Mouse (Mus musculus) embryonic facial prominence, embryonic 10.5 days (tissue): ENCODE measurements around the gene Kansl1l. TPM values are rescaled to one million over a fixed set of nuclear protein-coding genes. Genes with fewer than 3 reads are reported as not detected.
A peak's percentile ranks its signal among the peaks of the same experiment; 100 is the strongest.

ENCODE experiments used
- DNase-seq: peaks from one replicate; pipeline ENCODE4 v3.0.0-alpha.2; 2017; ENCODE audit warnings: low spot score
- H3K27ac ChIP-seq: fragments of 300-500 bp; sonication (generic); replicated peaks from 2 replicates; pipeline ENCODE4 v1.5.1; 2016; ENCODE audit warnings: mild to moderate bottlenecking
- H3K27me3 ChIP-seq: fragments of 300-500 bp; sonication (generic); replicated peaks from 2 replicates; pipeline ENCODE4 v1.6.1; 2016; ENCODE audit warnings: low read depth, mild to moderate bottlenecking; ENCODE audit not compliant: poor library complexity, severe bottlenecking
- H3K36me3 ChIP-seq: fragments of 300-500 bp; sonication (generic); replicated peaks from 2 replicates; pipeline ENCODE4 v1.6.1; 2016; ENCODE audit warnings: mild to moderate bottlenecking, moderate library complexity
- H3K4me1 ChIP-seq: fragments of 300-500 bp; sonication (generic); 2 replicates; pipeline ENCODE4 v1.6.1; 2016
- H3K4me3 ChIP-seq: fragments of 300-500 bp; sonication (generic); 2 replicates; pipeline ENCODE4 v1.5.1; 2016; ENCODE audit warnings: mild to moderate bottlenecking, moderate library complexity
- H3K9me3 ChIP-seq: fragments of 300-500 bp; sonication (generic); 2 replicates; pipeline ENCODE4 v1.6.1; 2016; ENCODE audit warnings: mild to moderate bottlenecking
- WGBS: fragments of 180-500 bp; shearing (Covaris S2); methylation state at CpG from one replicate; pipeline ENCODE4 v1.1.7; 2016; 5-methylcytosine and 5-hydroxymethylcytosine counted together
- polyA plus RNA-seq: library from polyadenylated mRNA; unstranded; fragments of >200 nt; fragmentation: Nextera tagmentation; extraction: Ambion mirVana; gene quantifications from 2 replicates; pipeline ENCODE4 v1.2.1, GENCODE M21; 2016

Kansl1l gene
- polyA plus RNA-seq, 1 experiment from 2014 or later: 9.3 TPM

DNA sequence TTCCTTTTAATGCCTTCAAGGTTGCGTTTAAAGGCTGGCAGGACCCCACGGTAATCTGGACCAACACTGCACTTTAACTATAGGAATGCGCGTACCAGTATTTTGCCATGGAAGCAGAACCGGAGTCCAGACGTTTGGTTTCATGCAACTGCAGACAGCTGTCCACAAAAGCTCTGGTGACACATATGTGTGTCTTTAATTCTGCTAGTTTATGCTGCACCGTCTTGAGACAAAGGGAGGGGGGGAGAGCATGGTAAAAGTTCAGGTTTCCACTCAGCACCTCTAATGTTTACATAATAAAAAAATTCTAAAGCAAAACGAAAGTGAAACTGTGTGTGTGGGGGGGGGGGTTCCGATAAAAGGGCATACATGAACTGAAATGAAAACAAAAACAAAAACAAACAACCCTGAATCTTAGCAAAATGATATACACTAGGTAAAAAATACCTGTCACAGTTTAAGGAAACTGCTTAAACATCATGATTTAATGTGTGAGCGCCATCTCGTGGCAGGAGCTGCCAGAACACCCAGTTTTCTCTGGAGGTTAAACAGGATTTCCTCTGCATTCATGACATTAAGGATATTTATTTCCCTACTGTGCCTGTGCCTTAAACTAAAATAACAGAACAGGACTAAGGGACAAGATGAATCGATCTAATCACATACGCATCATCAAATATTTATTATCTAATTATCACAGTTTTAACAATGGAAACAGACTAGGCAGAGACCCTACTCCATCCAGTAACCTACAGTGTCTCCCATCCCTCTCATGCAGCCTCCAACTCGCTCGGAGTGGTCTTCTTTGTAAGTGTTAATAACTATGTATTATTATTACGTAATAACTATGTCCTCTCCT lies 21.1 kb upstream of the Kansl1l start:
- Histone ChIP-seq H3K27me3 (no peaks in the 10 kb centered on the region), H3K9me3 (no peaks in the 10 kb centered on the region), H3K27ac (no peak overlapping the region), H3K36me3 (peaks cover 29% of the 10 kb centered on the region), H3K4me1 (no peaks in the 10 kb centered on the region), H3K4me3 (no peak overlapping the region)
- 61% methylated on average over 16 of the region's 16 CpGs for WGBS
- DNase-seq: peak; percentile 66

DNA sequence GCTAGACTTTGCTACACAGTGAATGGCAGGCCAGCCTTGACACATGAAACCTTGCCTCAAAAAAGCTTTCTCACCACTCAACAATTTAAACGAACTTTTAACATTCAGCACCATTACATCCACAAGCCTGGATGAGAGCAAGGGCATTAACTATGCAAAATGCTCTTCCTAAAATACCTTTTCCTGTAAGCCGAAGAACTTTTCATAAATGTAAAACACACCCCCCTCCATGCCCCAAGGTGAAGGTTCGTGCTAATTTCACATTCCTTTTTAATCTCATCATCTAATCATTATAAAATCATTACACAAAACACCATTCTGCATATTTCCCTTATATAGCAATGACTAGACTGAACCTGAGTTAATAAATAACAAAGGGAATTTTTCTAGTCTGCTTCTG lies 19.8 kb upstream of the Kansl1l start:
- DNase-seq: no peak

DNA sequence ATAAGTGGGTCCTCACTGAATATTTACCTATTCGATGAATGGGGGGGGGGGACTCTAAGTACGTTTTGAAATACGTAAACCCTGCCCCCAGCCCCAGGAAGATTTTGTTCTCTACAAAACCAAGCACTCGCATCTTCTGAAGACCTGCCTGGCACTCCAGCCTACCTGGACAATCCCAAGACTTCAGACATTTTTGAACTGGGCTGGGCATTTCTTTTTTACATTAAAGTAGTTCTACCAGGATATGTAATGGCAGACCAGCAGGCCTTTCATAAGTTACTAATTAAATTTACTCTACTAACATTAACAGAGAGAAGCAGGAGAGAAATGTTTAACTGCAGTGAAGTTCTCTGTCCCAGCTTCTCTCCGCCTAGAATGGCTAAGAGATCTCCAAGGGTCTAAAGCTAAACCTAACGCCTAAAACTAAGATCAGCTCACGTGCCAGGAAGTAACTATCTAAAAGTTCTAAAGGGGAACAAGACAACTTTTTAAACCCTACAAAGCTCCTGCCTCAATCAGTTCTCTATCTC lies 15.3 kb upstream of the Kansl1l start:
- H3K36me3 ChIP-seq: peaks cover 7% of the 10 kb centered on the region; the same call in 1 of the 2 replicates
- no peaks in the 10 kb centered on the region for H3K27me3 ChIP-seq
- H3K4me3 ChIP-seq: no peak overlapping the region
- H3K9me3 ChIP-seq: no peaks in the 10 kb centered on the region
- H3K4me1 ChIP-seq: peaks cover 6% of the 10 kb centered on the region; the same call in 1 of the 2 replicates
- no peak for DNase-seq
- 89% methylated on average over 7 of the region's 7 CpGs for WGBS
- H3K27ac ChIP-seq: no peak overlapping the region

More for the DNA sequence above, 19.8 kb upstream of the Kansl1l start:
- 79% methylated on average over 3 of the region's 3 CpGs for WGBS
- Histone ChIP-seq H3K4me3 (no peak overlapping the region), H3K4me1 (no peaks in the 10 kb centered on the region), H3K27me3 (no peaks in the 10 kb centered on the region), H3K27ac (no peak overlapping the region), H3K9me3 (no peaks in the 10 kb centered on the region), H3K36me3 (peaks cover 18% of the 10 kb centered on the region)

DNA sequence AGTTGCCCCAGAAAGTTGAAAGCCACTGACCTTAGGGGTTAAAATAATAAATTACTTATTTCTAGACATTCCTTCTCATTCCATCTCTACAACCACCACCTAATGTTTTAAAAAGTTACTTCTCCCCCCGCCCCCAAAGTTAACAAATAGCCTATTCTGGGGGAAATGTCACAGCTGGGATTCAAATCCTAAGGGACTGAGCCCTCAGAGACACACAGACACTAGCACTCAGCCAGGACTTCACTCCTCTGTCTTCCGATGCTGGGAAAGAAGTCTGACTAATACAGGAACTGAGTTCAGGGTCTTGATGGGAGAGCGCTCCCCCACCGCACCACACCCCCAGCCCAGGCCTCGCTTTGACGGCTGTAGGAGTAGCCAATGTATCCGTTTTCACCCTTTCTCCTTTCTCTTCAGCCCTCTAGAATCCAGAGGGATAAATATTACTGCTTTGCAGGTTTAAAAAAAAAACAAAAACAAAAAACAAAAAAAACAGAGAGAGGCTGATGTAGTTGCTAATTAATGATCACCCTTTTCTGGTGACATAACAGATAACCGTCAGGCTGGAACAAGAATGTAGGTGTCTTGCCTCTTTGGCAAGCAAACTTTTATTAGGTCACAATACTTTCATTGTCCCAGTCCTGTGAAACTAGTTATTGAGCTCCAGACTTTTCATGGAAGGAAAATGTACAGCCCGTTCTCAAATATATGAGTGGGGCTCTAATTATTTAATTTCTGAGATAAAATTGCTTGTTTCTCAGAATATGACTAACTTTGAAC lies 14.7 kb upstream of the Kansl1l start:
- 69% methylated on average over 9 of the region's 9 CpGs for WGBS
- no peak for DNase-seq

DNA sequence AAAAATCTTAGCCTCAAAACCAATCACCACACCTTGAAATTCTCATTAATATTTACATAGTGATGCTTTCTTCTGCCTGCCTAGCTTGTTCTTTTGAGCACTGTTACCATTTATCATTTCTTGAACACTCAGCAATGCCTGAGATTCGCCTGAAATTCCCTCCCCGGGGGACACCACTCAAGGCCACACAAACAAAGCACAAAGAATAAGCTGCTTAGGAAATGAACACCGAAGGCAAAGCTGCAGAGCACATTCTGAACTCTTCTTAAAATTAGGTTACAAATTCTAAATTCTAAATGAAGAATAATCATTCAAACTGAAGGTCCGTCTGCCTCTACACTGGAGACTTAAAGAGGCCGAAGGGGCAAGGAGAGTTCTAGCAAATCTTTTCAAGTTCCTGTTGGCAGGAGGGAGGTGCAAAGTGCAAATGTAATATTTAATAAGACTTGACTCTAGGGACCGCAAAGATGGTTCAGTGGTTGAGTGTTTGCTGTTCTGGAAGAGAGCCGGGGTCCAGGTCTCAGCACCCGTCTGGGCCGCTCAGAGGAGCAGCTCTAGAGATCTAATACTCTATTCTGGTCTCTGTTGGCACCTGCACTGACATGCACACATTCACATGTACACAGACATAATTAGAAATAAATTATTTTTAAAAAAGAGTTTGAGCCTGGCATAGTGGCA lies 12.2 kb upstream of the Kansl1l start:
- Histone ChIP-seq H3K36me3 (peaks cover under 1% of the 10 kb centered on the region; the same call in 1 of the 2 replicates), H3K27ac (no peak overlapping the region), H3K9me3 (no peaks in the 10 kb centered on the region), H3K27me3 (no peaks in the 10 kb centered on the region), H3K4me1 (peaks cover 6% of the 10 kb centered on the region; the same call in 1 of the 2 replicates), H3K4me3 (no peak overlapping the region)
- WGBS: 84% methylated on average over 9 of the region's 9 CpGs
- no peak for DNase-seq

More for the DNA sequence above, 14.7 kb upstream of the Kansl1l start:
- Histone ChIP-seq H3K9me3 (no peaks in the 10 kb centered on the region), H3K4me3 (no peak overlapping the region), H3K4me1 (peaks cover 6% of the 10 kb centered on the region; the same call in 1 of the 2 replicates), H3K36me3 (peaks cover 7% of the 10 kb centered on the region; the same call in 1 of the 2 replicates), H3K27me3 (no peaks in the 10 kb centered on the region), H3K27ac (no peak overlapping the region)

DNA sequence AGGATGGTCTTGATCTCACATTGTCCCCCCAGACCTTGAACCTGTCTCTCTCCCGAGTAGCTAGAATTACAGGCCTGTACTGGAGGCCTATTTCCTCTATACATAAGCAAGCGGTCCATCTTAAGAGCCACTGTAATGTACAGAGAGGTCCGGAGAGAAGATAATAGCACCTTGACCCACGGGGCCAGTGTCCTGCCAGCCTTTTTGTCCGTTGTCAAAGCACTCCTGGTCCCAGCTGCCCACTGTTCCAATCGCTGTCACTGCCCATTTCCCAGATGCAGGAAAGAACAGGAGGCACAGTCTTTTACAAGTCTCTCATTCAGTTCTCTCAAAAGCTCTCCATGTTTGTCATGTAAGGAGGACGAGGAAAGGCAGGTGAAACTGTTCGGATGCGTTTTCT lies 4.6 kb upstream of the Kansl1l start:
- WGBS: 76% methylated on average over 9 of the region's 9 CpGs
- Histone ChIP-seq H3K27ac (no peak overlapping the region), H3K27me3 (peaks cover 26% of the 10 kb centered on the region), H3K4me3 (no peak overlapping the region), H3K4me1 (peaks cover 8% of the 10 kb centered on the region), H3K36me3 (no peaks in the 10 kb centered on the region), H3K9me3 (no peaks in the 10 kb centered on the region)
- DNase-seq: no peak

DNA sequence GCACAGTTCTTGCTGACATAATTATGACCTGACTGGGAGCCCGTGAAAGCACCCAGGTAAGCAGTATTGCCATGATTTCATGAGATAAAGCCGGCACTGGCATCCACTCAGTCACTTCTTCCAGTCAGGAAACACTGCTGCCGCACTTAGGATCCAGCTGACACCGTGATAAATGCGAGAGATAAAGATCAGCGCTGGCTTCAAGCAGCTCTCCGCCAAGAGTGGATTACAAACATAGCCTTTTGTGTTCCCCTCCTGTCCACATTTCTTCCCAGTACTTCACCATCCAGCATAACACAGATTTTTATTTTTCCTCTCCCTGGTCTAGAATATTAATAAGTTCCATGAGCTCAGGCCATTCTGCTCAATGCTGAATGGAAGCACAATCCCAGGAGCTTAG lies 2.9 kb upstream of the Kansl1l start:
- peaks cover 8% of the 10 kb centered on the region for H3K4me1 ChIP-seq
- no peak overlapping the region for H3K4me3 ChIP-seq
- WGBS: 38% methylated on average over 7 of the region's 7 CpGs
- H3K36me3 ChIP-seq: no peaks in the 10 kb centered on the region
- peaks cover 26% of the 10 kb centered on the region for H3K27me3 ChIP-seq
- no peak for DNase-seq
- H3K27ac ChIP-seq: no peak overlapping the region
- no peaks in the 10 kb centered on the region for H3K9me3 ChIP-seq

DNA sequence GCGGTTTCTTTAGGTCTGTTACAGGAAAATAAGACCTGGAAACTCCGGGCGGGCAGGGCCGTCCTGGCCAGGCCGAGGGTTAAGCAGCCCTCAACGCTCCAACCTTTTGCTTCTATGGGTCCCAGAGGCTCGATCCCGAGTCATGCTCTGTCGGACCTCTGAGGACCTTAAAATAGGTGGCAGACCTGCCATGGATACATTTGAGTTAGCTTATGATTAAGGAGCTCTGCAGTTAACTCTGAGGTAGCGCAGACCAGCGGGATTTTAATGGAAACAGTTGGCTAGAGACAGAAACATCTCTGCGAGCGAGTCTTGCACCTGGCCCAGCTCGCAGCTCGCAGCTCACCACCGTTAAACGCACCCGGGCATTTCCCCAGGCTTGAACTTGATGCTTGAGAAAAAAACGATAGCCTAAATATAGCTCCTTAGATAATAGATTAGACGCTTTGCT lies 528 bp upstream of the Kansl1l start:
- Histone ChIP-seq H3K36me3 (no peaks in the 10 kb centered on the region), H3K27me3 (peaks cover 26% of the 10 kb centered on the region), H3K4me3 (peak overlapping the region; percentile 87), H3K27ac (peak overlapping the region; percentile 99), H3K4me1 (peaks cover 12% of the 10 kb centered on the region), H3K9me3 (no peaks in the 10 kb centered on the region)
- no peak for DNase-seq
- under 1% methylated on average over 20 of the region's 20 CpGs for WGBS

DNA sequence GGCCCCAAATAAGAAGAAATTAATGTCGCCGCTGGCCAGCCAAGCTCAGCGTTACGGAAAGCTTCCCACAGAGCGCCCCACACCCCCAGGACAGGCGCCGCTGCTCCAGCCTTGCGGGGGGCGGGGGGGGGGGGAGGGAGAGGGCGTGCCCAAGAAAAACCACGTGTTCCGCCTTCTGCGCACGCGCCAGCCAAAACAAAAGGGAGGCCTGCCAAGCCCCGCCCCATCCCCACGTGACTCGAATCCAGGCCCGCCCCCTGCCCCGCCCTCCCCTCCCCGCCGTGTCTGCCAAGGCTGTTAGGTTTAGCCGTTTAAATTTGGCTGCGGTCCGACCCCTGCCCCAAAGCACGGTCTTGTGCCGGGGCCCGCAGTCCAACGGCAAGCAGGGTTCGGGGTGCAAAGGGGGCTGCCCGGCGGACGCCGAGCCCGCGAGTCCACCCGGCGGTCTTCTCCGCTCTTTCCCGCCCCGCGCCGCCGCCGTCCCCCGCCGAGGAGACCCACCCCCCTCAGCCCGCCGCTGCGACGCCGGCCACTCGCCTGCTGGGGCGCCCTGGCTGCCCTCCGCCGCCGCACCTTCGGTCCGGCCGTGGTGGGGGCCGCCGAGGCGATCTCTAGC lies 417 bp downstream of the Kansl1l start:
- peaks cover 12% of the 10 kb centered on the region for H3K4me1 ChIP-seq
- H3K9me3 ChIP-seq: no peaks in the 10 kb centered on the region
- no peaks in the 10 kb centered on the region for H3K36me3 ChIP-seq
- H3K27ac ChIP-seq: peak overlapping the region; percentile 99
- peak; percentile 98 for DNase-seq
- peaks cover 26% of the 10 kb centered on the region for H3K27me3 ChIP-seq
- under 1% methylated on average over 62 of the region's 63 CpGs for WGBS
- peak overlapping the region; percentile 87 for H3K4me3 ChIP-seq

DNA sequence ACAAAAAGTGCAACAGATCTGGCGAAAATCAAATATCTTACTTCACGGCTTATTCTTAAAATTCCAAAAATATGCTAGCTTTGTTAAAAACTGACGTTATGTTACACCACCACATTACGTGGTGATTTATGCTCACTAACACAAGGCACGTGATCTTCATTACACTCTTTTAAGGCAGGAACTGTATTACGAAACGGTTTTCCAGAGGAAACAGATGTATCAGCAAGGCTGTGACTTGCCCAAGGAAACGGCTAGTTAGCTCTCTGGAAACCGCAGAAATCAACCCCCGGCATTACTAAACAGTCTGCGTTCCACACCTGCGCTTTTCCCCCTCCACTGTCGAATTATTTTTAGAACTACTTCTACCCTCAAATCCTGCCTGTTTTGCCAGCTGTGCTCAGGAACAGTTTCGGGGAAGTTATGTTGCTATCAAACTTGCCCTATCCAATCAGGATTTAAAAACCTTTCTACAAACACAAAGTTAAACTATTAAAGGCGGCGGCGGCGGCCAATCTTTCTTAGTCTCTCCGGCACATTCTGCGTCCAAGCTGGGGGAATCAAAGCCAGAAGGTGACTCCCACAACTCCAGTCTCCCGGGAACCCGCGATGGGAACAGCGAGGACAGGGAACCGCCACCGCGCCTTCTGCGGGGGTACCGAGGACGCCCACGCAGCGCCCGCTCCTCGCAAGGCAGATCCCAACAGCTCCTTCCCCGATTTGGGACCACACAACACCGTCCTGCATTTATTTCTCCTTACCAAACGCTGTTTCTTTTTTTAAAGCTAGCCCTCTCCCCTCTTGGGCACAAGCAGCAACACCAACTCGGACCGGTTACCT lies 1.2 kb downstream of the Kansl1l start:
- no peaks in the 10 kb centered on the region for H3K9me3 ChIP-seq
- peaks cover 12% of the 10 kb centered on the region for H3K4me1 ChIP-seq
- H3K4me3 ChIP-seq: peak overlapping the region; percentile 87
- H3K27ac ChIP-seq: peak overlapping the region; percentile 99
- 2% methylated on average over 39 of the region's 39 CpGs for WGBS
- peak; percentile 67 for DNase-seq
- no peaks in the 10 kb centered on the region for H3K36me3 ChIP-seq
- peaks cover 26% of the 10 kb centered on the region for H3K27me3 ChIP-seq

DNA sequence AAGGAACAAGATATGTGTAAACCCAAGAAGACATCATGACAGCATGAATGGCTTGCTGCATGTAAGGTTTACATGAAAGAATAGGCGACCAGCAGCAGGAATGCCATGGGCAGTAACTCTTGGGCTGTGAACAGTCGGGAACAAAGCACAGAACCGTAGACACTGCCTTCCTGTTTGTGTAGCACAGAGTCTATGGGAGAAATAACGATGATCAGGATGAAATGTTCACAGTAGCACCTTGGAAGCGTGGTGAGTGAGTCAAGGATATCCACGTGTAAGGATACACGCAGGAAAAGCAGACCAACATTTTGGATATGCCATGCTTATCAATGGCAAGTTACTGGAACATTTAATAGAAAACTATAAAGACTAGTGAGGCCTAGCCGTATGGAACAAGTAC lies 2.6 kb downstream of the Kansl1l start:
- H3K36me3 ChIP-seq: no peaks in the 10 kb centered on the region
- no peak overlapping the region for H3K27ac ChIP-seq
- WGBS: 71% methylated on average over 8 of the region's 8 CpGs
- DNase-seq: no peak
- H3K27me3 ChIP-seq: peaks cover 16% of the 10 kb centered on the region
- H3K4me3 ChIP-seq: no peak overlapping the region
- H3K9me3 ChIP-seq: no peaks in the 10 kb centered on the region
- H3K4me1 ChIP-seq: peaks cover 7% of the 10 kb centered on the region; the same call in 1 of the 2 replicates
